Mouse (Mus musculus) midbrain, embryonic 13.5 days (tissue): Measurements from ENCODE around the gene Rho. TPM values are rescaled to one million over a fixed set of nuclear protein-coding genes. Genes with fewer than 3 reads are reported as not detected.

Source experiments
- ATAC-seq: fragments of 200-750 bp; cut with Nextera tagmentation; 2 replicates; pipeline ENCODE4 v1.8.0; 2017; ENCODE audit warnings: mild to moderate bottlenecking, moderate TSS enrichment, moderate library complexity
- H3K27ac ChIP-seq: fragments of 300-500 bp; sonication (generic); 2 replicates; pipeline ENCODE4 v1.5.1; 2015; ENCODE audit warnings: inconsistent platforms, mild to moderate bottlenecking, moderate library complexity
- H3K27me3 ChIP-seq: fragments of 300-500 bp; sonication (generic); 2 replicates; pipeline ENCODE4 v1.6.1; 2015; ENCODE audit warnings: mild to moderate bottlenecking, inconsistent platforms
- H3K36me3 ChIP-seq: fragments of 300-500 bp; sonication (generic); 2 replicates; pipeline ENCODE4 v1.6.1; 2015; ENCODE audit warnings: mild to moderate bottlenecking, inconsistent platforms
- H3K4me1 ChIP-seq: fragments of 300-500 bp; sonication (generic); replicated peaks from 2 replicates; pipeline ENCODE4 v1.6.1; 2015; ENCODE audit warnings: inconsistent platforms
- H3K4me2 ChIP-seq: fragments of 300-500 bp; sonication (generic); replicated peaks from 2 replicates; pipeline ENCODE4 v1.6.1; 2015; ENCODE audit warnings: moderate library complexity, mild to moderate bottlenecking, inconsistent platforms
- H3K4me3 ChIP-seq: fragments of 300-500 bp; sonication (generic); replicated peaks from 2 replicates; pipeline ENCODE4 v1.5.1; 2015; ENCODE audit warnings: mild to moderate bottlenecking, inconsistent platforms
- H3K9ac ChIP-seq: fragments of 300-500 bp; sonication (generic); replicated peaks from 2 replicates; pipeline ENCODE4 v1.6.1; 2015; ENCODE audit warnings: mild to moderate bottlenecking, inconsistent platforms
- H3K9me3 ChIP-seq: fragments of 300-500 bp; sonication (generic); 2 replicates; pipeline ENCODE4 v1.6.1; 2016; ENCODE audit warnings: mild to moderate bottlenecking, inconsistent platforms
- WGBS: fragments of 180-500 bp; shearing (Covaris S2); methylation state at CpG from one replicate; pipeline ENCODE4 v1.1.7; 2015; 5-methylcytosine and 5-hydroxymethylcytosine counted together
- polyA plus RNA-seq: library from polyadenylated mRNA; unstranded; fragments of >200 nt; fragmentation: Nextera tagmentation; extraction: Ambion mirVana; gene quantifications from 2 replicates; pipeline ENCODE4 v1.2.1, GENCODE M21; 2015

The Rho gene
- polyA plus RNA-seq = 0.05 and 0.21 TPM in 2 replicates

- no peak for ATAC-seq
- 85% methylated on average over 14 of the region's 14 CpGs for WGBS
Observed at GRCm38 (mm10) chr6:115931639-115932038, at the start of gene Rho. TSS of gene Rho (plus strand) at chr6:115931748.

GRCm38 (mm10) chr6:115884018-115884417 lies 47.5 kb upstream of the Rho start:
- H3K9me3 ChIP-seq = peaks cover 3% of the 10 kb centered on the region; the same call in 1 of the 2 replicates
- H3K4me2 ChIP-seq = no peak overlapping the region
- H3K36me3 ChIP-seq = peaks cover 79% of the 10 kb centered on the region
- H3K4me1 ChIP-seq = no peaks in the 10 kb centered on the region
- no peak overlapping the region for H3K4me3 ChIP-seq
- no peak overlapping the region for H3K9ac ChIP-seq
- ATAC-seq = no peak
- no peaks in the 10 kb centered on the region for H3K27me3 ChIP-seq
- H3K27ac ChIP-seq = no peak overlapping the region

More at GRCm38 (mm10) chr6:115931639-115932038, at the start of gene Rho:
- Histone ChIP-seq H3K4me3 (no peak within 1 kb of the TSS), H3K4me1 (peaks cover 24% of the 10 kb centered on the region; the same call in 1 of the 2 replicates), H3K9me3 (no peaks in the 10 kb centered on the region), H3K27me3 (no peaks in the 10 kb centered on the region), H3K9ac (no peak within 1 kb of the TSS), H3K36me3 (no peaks in the 10 kb centered on the region), H3K27ac (no peak within 1 kb of the TSS), H3K4me2 (no peak within 1 kb of the TSS)

- H3K27ac ChIP-seq = no peak overlapping the region
- no peaks in the 10 kb centered on the region for H3K27me3 ChIP-seq
- peaks cover 17% of the 10 kb centered on the region for H3K4me1 ChIP-seq
- H3K9ac ChIP-seq = no peak overlapping the region
- ATAC-seq = no peak
- peaks cover 3% of the 10 kb centered on the region; the same call in 1 of the 2 replicates for H3K9me3 ChIP-seq
- peaks cover 57% of the 10 kb centered on the region for H3K36me3 ChIP-seq
- 80% methylated on average over 4 of the region's 4 CpGs for WGBS
- no peak overlapping the region for H3K4me2 ChIP-seq
- no peak overlapping the region for H3K4me3 ChIP-seq
Observed at GRCm38 (mm10) chr6:115886894-115887293, 44.7 kb upstream of the Rho start.

- ATAC-seq = no peak
- Histone ChIP-seq H3K36me3 (peaks cover 54% of the 10 kb centered on the region), H3K4me2 (no peak overlapping the region), H3K27ac (no peak overlapping the region), H3K27me3 (peaks cover 4% of the 10 kb centered on the region; the same call in 1 of the 2 replicates), H3K4me3 (no peak overlapping the region), H3K9me3 (peaks cover 3% of the 10 kb centered on the region; the same call in 1 of the 2 replicates), H3K9ac (no peak overlapping the region), H3K4me1 (peaks cover 24% of the 10 kb centered on the region)
- WGBS = 97% methylated on average over 3 of the region's 3 CpGs
Observed at GRCm38 (mm10) chr6:115888296-115888695, 43.3 kb upstream of the Rho start.

- Histone ChIP-seq H3K9me3 (peaks cover 3% of the 10 kb centered on the region; the same call in 1 of the 2 replicates), H3K27ac (no peak overlapping the region), H3K4me2 (no peak overlapping the region), H3K27me3 (peaks cover 4% of the 10 kb centered on the region; the same call in 1 of the 2 replicates), H3K4me1 (peaks cover 24% of the 10 kb centered on the region), H3K4me3 (no peak overlapping the region), H3K9ac (no peak overlapping the region), H3K36me3 (peaks cover 48% of the 10 kb centered on the region)
- ATAC-seq = no peak
- 84% methylated on average over 8 of the region's 8 CpGs for WGBS
Observed at GRCm38 (mm10) chr6:115890601-115891000, 40.9 kb upstream of the Rho start.

GRCm38 (mm10) chr6:115891061-115891460 lies 40.5 kb upstream of the Rho start:
- WGBS = 61% methylated on average over 6 of the region's 6 CpGs
- peak; percentile 48 for ATAC-seq
- H3K4me1 ChIP-seq = peaks cover 24% of the 10 kb centered on the region

GRCm38 (mm10) chr6:115891497-115892061 lies 40.0 kb upstream of the Rho start:
- Histone ChIP-seq H3K9me3 (peaks cover 3% of the 10 kb centered on the region; the same call in 1 of the 2 replicates), H3K9ac (no peak overlapping the region), H3K4me3 (no peak overlapping the region), H3K27ac (0 out of 2 replicates have a peak overlapping the region, but pooled peaks have one; percentile 5), H3K36me3 (peaks cover 41% of the 10 kb centered on the region), H3K27me3 (peaks cover 4% of the 10 kb centered on the region; the same call in 1 of the 2 replicates), H3K4me1 (peaks cover 24% of the 10 kb centered on the region), H3K4me2 (no peak overlapping the region)
- peak; percentile 60 for ATAC-seq
- 31% methylated on average over 8 of the region's 8 CpGs for WGBS

More at GRCm38 (mm10) chr6:115891061-115891460, 40.5 kb upstream of the Rho start:
- peaks cover 3% of the 10 kb centered on the region; the same call in 1 of the 2 replicates for H3K9me3 ChIP-seq
- H3K36me3 ChIP-seq = peaks cover 44% of the 10 kb centered on the region
- H3K27ac ChIP-seq = 0 out of 2 replicates have a peak overlapping the region, but pooled peaks have one; percentile 5
- H3K27me3 ChIP-seq = peaks cover 4% of the 10 kb centered on the region; the same call in 1 of the 2 replicates
- no peak overlapping the region for H3K4me2 ChIP-seq
- H3K4me3 ChIP-seq = no peak overlapping the region
- no peak overlapping the region for H3K9ac ChIP-seq

- no peak overlapping the region for H3K4me2 ChIP-seq
- H3K36me3 ChIP-seq = peaks cover 38% of the 10 kb centered on the region
- H3K9me3 ChIP-seq = peaks cover 3% of the 10 kb centered on the region; the same call in 1 of the 2 replicates
- no peak overlapping the region for H3K4me3 ChIP-seq
- H3K4me1 ChIP-seq = peaks cover 24% of the 10 kb centered on the region
- WGBS = 62% methylated on average over 3 of the region's 3 CpGs
- 0 out of 2 replicates have a peak, but pooled peaks have one; percentile 14 for ATAC-seq
- H3K27me3 ChIP-seq = peaks cover 4% of the 10 kb centered on the region; the same call in 1 of the 2 replicates
- H3K9ac ChIP-seq = no peak overlapping the region
- H3K27ac ChIP-seq = no peak overlapping the region
Observed at GRCm38 (mm10) chr6:115892363-115892762, 39.2 kb upstream of the Rho start.

- H3K27me3 ChIP-seq = peaks cover 4% of the 10 kb centered on the region; the same call in 1 of the 2 replicates
- 64% methylated on average over 1 of the region's 1 CpGs for WGBS
Observed at GRCm38 (mm10) chr6:115896346-115896745, 35.2 kb upstream of the Rho start.

GRCm38 (mm10) chr6:115897117-115897516 lies 34.4 kb upstream of the Rho start:
- no peaks in the 10 kb centered on the region for H3K9me3 ChIP-seq
- H3K36me3 ChIP-seq = peaks cover 29% of the 10 kb centered on the region
- peaks cover 13% of the 10 kb centered on the region for H3K4me1 ChIP-seq
- H3K27me3 ChIP-seq = peaks cover 4% of the 10 kb centered on the region; the same call in 1 of the 2 replicates
- no peak overlapping the region for H3K4me2 ChIP-seq
- no peak for ATAC-seq
- 82% methylated on average over 4 of the region's 4 CpGs for WGBS
- H3K9ac ChIP-seq = no peak overlapping the region
- H3K27ac ChIP-seq = no peak overlapping the region
- H3K4me3 ChIP-seq = no peak overlapping the region

More at GRCm38 (mm10) chr6:115896346-115896745, 35.2 kb upstream of the Rho start:
- H3K4me2 ChIP-seq = no peak overlapping the region
- no peak overlapping the region for H3K27ac ChIP-seq
- peaks cover 33% of the 10 kb centered on the region for H3K36me3 ChIP-seq
- no peak overlapping the region for H3K4me3 ChIP-seq
- no peaks in the 10 kb centered on the region for H3K9me3 ChIP-seq
- no peak overlapping the region for H3K9ac ChIP-seq
- H3K4me1 ChIP-seq = peaks cover 14% of the 10 kb centered on the region
- ATAC-seq = no peak

- peaks cover 3% of the 10 kb centered on the region; the same call in 1 of the 2 replicates for H3K27me3 ChIP-seq
- peaks cover 31% of the 10 kb centered on the region for H3K36me3 ChIP-seq
- no peak overlapping the region for H3K4me2 ChIP-seq
- H3K4me1 ChIP-seq = peaks cover 8% of the 10 kb centered on the region
- no peaks in the 10 kb centered on the region for H3K9me3 ChIP-seq
- WGBS = 88% methylated on average over 7 of the region's 7 CpGs
- no peak for ATAC-seq
- no peak overlapping the region for H3K27ac ChIP-seq
- no peak overlapping the region for H3K9ac ChIP-seq
- no peak overlapping the region for H3K4me3 ChIP-seq
Observed at GRCm38 (mm10) chr6:115897926-115898520, 33.5 kb upstream of the Rho start.

- peaks cover 8% of the 10 kb centered on the region for H3K4me1 ChIP-seq
- H3K9ac ChIP-seq = peak overlapping the region; percentile 20; the same call in 1 of the 2 replicates
- WGBS = 27% methylated on average over 3 of the region's 3 CpGs
- H3K27ac ChIP-seq = no peak overlapping the region
- H3K4me3 ChIP-seq = no peak overlapping the region
- no peak overlapping the region for H3K4me2 ChIP-seq
- peak; percentile 79 for ATAC-seq
- H3K27me3 ChIP-seq = no peaks in the 10 kb centered on the region
- H3K9me3 ChIP-seq = no peaks in the 10 kb centered on the region
- peaks cover 37% of the 10 kb centered on the region for H3K36me3 ChIP-seq
Observed at GRCm38 (mm10) chr6:115901062-115901461, 30.5 kb upstream of the Rho start.
